Mouse (Mus musculus) CH12.LX (cell line): ENCODE measurements around the gene Tspan15.
A peak's percentile ranks its signal among the peaks of the same experiment; 100 is the strongest.

Experiments used
- CTCF ChIP-seq, 2 experiments: IDR thresholded peaks in 1 of 2; conservative IDR thresholded peaks in 1 of 2; 2 replicates each; pipeline ENCODE4 v1.5.1; 2011 to 2012; ENCODE audit warnings: low read depth in 2 of 2, low read length in 2 of 2, improper control_type of control experiment in 1 of 2, inconsistent platforms in 1 of 2, mild to moderate bottlenecking in 1 of 2, moderate library complexity in 1 of 2
- ELF1 ChIP-seq: IDR thresholded peaks from 2 replicates; pipeline ENCODE4 v1.6.1; 2014; ENCODE audit warnings: low read depth, mild to moderate bottlenecking, inconsistent platforms, low read length, improper control_type of control experiment
- EP300 ChIP-seq: IDR thresholded peaks from 2 replicates; pipeline ENCODE4 v1.6.1; 2011; ENCODE audit warnings: low read length, improper control_type of control experiment
- MYC ChIP-seq: IDR thresholded peaks from 2 replicates; pipeline ENCODE4 v1.6.1; 2011; ENCODE audit warnings: low read depth, mild to moderate bottlenecking, improper control_type of control experiment, low read length
- POLR2A ChIP-seq: IDR thresholded peaks from 2 replicates; pipeline ENCODE4 v1.6.1; 2011; ENCODE audit warnings: low read depth, mild to moderate bottlenecking, improper control_type of control experiment, low read length
- RCOR1 ChIP-seq: conservative IDR thresholded peaks from 2 replicates; pipeline ENCODE4 v1.6.1; 2012; ENCODE audit warnings: low read depth, mild to moderate bottlenecking, inconsistent platforms, low read length, improper control_type of control experiment
- TCF12 ChIP-seq: IDR thresholded peaks from 2 replicates; pipeline ENCODE4 v1.6.1; 2014; ENCODE audit warnings: low read depth, mild to moderate bottlenecking, inconsistent platforms, low read length, improper control_type of control experiment

GRCm38 (mm10) chr10:62183053-62183452, 48.0 kb downstream of the Tspan15 start:
- TF ChIP-seq ELF1 (peak; percentile 69), RCOR1 (0 out of 2 replicates have a peak, but pooled peaks have one; percentile 35), POLR2A (no peak), EP300 (no peak), TCF12 (no peak), CTCF (conservative IDR thresholded peaks at IDR 0.05 in 1 of 2, IDR thresholded peaks at IDR 0.05 in 1 of 2; ENCODE audit: low read depth in 2 of 2, low read length in 2 of 2) (peak; percentile 97 to 100), MYC (peak; percentile 74; the same call in 1 of the 2 replicates)
